Mouse (Mus musculus) olfactory bulb, adult 2 months (tissue): ENCODE measurements around the gene Efcab6.

Experiments used
- CTCF ChIP-seq: fragments of 200-500 bp; IDR thresholded peaks from 2 replicates; pipeline ENCODE4 v1.5.1; 2012; ENCODE audit warnings: low read depth, mild to moderate bottlenecking, low read length, moderate library complexity; ENCODE audit not compliant: insufficient read depth
- POLR2A ChIP-seq: fragments of 200-500 bp; IDR thresholded peaks from 2 replicates; pipeline ENCODE4 v1.6.1; 2012; ENCODE audit warnings: mild to moderate bottlenecking, low read depth, low read length, moderate library complexity; ENCODE audit not compliant: insufficient read depth

DNA sequence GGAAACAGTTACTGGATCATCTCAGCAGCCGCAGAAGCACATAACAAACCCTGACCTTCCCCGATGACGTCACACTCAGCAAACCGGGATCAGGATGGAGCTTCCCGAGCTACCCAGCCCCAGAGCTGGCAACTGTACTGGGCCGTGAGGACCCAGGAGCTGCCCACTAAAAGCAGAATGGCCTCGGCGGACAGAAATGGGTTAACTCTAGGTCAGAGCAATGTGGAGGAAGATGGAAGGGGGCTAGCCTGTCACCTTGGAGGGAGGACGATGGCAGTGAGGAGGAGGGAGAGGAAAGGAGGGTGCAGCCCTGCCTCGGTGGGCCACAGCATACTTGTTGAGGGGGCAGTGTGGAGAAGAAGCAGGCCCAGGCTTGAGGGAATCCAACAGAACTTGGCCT is 149.8 kb downstream of the Efcab6 start:
- TF ChIP-seq CTCF = no peak
- no peak for TF ChIP-seq POLR2A
